Mouse (Mus musculus): ENCODE data around the gene Smtnl2.
"Not testable (repeated sequence)": the region's sequence is repeated elsewhere in the genome, so short reads cannot be mapped to it uniquely, and the experiment has no call there.

Gene Smtnl2

DNA sequence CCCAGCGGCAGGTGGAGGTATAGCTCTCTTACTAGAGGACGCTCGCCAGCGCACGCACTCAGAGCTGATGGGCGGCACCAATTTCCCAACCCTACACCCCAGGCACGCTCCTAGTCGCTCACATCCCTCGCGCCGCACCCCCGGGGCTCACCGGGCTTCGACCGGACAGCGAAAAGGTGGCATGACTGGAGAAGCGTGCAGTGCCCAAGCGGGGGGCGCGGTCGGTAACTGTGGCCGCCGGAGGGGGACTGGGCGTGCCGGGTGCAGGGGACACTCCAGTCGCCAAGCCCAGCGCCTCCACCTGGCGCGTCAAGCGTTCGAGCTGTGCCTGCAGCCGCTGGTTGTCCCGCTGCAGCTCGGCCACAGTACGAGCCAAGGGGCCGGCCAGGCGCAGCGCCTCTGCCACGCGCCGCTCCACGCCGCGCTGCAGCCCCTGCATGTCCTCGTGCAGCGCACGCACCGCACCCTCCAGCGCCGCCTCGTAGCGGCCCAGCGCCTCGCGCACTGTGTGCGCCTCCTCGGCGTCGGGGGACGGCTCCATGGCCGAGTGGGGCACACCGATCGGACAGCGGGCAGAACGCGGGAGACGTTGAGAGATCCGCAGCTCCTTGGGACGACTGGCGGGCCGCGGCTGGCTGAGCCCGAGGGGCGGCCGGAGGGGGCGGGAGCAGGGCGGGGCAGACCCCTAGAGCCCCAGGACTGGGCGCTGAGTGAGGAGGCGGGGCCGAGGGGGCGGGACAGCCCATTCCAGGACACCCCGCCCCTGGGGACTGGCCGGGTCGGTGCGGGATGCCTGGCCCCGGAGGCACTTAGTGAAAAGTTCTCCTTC is at the start of gene Smtnl2:
TSS of gene Smtnl2 (minus strand) at position 621 of the 829 bp plus-strand sequence.
- peak; percentile 58 to 68 for DNase-seq (ENCODE audit: low spot score in 2 of 2)

GRCm38 (mm10) chr11:72458502-72458901 is 47.0 kb upstream of the Smtnl2 start:
- no peak for DNase-seq (ENCODE audit: low spot score in 2 of 2)

DNA sequence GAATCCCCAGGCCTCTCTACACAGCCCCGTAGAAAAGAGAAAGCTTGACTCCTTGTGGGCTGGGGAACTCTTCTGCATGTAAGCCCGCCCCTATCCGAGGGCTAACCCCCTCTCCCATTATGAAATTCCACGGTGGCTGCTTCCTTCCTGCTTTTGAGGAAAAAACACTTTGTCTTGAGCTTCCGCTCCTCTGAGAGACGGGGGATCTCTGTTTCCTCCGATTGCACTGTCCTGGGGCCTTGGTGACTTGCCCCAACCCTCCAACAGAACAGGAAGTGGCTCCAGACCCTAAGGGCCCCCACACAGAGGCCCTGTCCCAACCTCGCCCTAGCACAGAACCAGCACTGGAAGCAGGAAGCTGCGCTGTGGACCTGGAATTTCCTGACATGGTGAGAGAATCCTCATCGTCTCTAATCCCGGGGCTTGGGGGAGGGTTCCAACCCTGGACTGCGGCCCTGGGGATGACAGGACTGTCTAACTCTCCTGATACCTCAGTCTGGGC is 46.5 kb upstream of the Smtnl2 start:
- DNase-seq (ENCODE audit: low spot score in 2 of 2), result no peak

DNA sequence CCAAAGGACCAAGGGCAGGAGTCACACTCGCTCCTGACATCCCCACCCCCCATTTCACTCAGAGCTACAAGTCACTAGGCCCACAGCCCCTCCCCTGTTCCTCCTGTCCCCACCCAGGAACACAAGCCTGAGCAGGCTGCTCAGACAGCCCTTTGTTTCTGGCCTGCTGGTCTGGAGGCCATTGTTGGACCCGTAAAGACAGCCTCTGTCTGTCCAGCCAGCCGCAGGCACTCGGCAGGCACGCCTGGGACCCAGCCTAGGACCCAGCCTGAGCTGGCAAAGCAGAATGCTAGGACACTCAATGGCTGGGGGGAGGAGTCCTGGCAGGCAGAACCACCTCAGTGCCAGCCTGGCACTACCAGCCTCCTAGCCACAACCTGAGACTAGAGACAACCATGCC is 44.2 kb upstream of the Smtnl2 start:
- DNase-seq (ENCODE audit: low spot score in 2 of 2), result peak; percentile 68 to 74

GRCm38 (mm10) chr11:72453105-72453953 is 41.8 kb upstream of the Smtnl2 start:
- no peak for DNase-seq (ENCODE audit: low spot score in 2 of 2)

DNA sequence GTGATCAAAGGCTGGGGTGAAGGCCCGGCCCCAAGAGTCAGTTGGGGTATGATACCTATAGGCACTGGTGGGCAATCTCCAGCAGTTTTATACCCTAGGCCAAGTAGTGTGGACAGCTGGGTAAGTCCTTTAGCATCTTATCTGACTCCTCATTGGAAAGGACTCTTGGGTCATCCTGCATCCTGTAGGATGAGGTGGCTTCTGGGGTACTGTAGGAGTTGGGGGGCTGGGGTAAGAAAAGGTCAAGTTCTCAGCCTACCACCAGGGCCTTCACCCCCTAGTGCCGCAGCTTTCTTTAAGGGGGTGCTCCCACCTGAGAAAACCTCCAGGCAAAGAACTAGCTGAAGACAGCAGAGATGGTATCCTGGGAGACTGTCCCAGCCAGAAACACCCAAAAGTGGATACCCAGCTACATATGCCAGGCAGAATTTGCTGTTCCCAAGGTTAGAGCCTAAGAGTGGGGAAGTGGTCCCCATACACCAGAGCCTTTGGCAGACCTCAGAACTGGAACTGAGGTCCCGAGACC is 40.7 kb upstream of the Smtnl2 start:
- no peak for DNase-seq (ENCODE audit: low spot score in 2 of 2)

DNA sequence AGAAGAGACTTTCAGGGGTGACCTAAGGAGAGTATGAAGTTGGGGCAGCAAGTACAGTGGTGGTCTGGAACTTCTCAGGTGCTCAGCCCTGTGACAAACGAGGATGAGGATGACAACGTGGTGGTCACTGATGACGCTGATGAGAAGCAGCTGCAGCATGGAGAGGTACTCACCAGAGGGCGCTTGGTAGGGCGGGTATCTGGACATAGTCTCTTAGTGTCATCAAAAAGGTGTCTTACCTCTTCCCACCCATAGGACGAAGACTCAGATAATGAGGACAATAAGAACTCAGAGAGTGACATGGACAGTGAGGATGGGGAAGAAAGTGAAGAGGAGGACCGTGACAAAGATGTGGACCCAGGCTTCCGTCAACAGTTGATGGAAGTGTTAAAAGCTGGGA is 36.0 kb upstream of the Smtnl2 start:
- no peak for DNase-seq (ENCODE audit: low spot score in 2 of 2)

DNA sequence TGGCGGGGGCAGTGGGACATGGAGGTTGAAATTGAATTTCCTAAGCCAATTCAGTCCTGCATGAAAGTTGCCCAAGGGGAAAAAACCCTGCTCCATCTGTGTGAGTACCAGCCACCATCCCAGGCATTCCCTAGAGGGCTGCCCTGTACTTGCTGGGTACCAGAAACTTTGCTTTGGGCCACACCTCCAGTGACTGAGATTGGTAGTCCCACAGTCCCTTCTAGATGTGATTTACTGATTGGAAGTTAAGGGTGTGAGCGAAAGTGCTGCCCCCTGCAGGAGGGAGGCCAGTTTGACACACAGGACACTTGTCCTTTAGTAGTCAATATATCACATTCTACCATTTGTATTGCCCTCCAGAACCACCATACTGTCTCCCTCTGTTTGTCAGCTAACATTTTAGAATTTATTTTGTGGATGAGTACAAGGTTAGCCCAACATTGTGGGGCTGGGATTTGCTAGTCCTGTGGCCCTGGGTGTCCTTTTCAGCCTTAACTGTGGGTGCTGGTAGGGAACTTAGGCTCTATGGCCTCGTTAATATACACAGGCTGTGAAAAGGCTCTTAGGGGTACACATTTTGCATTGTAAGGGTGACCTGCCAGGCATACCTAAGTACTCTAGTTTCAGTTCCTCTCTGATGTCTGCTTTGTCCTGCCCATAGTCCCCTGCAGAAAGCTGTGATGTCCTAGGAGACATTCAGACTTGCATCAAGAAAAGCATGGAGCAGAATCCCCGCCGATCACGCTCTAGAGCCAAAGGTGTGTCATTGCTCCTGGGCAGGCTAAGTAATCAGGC is 35.0 kb upstream of the Smtnl2 start:
- peak in 1 of 2 experiments; percentile 24 for DNase-seq (ENCODE audit: low spot score in 2 of 2)

GRCm38 (mm10) chr11:72440965-72441664 is 29.6 kb upstream of the Smtnl2 start, which contains the start of gene Mybbp1a:
TSS of gene Mybbp1a (plus strand) at chr11:72441355.
- peak; percentile 98 to 99 for DNase-seq (ENCODE audit: low spot score in 2 of 2)

GRCm38 (mm10) chr11:72440597-72440964 is 29.1 kb upstream of the Smtnl2 start:
- peak in 1 of 2 experiments; percentile 32 for DNase-seq (ENCODE audit: low spot score in 2 of 2)

DNA sequence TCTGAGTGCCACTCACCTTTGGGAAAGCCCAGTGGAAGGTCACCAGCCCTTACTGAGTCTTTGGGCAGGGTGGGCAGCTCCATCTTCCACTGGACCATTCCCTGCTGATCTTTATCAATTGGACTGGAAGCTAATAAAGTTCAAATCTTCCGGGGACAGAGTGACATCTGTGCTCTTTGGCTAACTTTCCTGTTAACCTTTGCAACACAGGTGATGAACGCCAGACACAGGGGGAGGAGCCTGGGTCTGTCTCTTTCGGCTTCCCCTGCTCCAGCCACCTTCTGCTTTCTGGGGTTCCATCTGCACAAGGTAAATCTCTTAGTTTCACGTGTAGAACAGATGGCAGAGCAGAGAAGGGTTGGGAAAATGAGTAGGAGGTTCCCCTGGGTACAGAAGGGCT is 26.9 kb upstream of the Smtnl2 start:
- DNase-seq (ENCODE audit: low spot score in 2 of 2), result no peak

- DNase-seq (ENCODE audit: low spot score in 2 of 2), result peak in 1 of 2 experiments; percentile 35
Measured at GRCm38 (mm10) chr11:72436756-72437650, 25.5 kb upstream of the Smtnl2 start.

DNA sequence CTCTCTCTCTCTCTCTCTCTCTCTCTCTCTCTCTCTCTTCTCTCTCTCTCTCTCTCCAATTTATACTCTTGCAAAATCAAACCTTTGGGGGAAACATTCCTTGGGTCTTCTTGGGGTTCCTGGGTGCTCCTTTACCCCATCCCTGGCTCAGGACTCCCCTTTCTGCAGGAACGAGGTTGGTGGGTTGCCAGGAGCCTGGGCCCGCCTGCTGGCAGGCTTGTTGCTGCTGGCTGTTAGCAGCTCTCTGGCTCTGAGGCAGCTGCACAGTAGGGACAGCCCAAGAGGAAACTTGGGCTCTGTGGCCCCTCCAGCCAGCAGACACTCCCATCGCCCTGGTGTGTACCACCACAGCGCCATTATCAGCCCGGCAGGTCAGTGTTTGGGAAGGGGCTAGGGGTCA is 24.8 kb upstream of the Smtnl2 start:
- peak; percentile 70 to 76 for DNase-seq (ENCODE audit: low spot score in 2 of 2)

DNA sequence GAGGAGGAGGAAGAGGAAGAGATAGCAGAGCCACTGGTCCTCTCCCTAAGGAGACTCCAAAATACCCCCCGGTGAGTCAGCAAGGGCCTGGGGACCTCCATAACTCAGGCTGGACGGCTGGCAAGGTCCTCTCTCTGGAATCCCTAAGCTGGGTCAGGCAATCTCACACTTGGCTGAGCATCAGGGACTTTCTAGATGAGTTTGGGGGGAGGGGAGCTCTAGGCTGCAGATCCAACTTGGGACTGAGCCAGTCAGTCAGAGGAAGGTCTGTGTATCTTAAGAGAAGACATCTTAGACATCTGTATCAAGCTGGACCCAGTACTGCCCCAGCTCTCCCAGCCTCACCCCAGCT is 24.2 kb upstream of the Smtnl2 start:
- DNase-seq (ENCODE audit: low spot score in 2 of 2), result peak in 1 of 2 experiments; percentile 31

DNA sequence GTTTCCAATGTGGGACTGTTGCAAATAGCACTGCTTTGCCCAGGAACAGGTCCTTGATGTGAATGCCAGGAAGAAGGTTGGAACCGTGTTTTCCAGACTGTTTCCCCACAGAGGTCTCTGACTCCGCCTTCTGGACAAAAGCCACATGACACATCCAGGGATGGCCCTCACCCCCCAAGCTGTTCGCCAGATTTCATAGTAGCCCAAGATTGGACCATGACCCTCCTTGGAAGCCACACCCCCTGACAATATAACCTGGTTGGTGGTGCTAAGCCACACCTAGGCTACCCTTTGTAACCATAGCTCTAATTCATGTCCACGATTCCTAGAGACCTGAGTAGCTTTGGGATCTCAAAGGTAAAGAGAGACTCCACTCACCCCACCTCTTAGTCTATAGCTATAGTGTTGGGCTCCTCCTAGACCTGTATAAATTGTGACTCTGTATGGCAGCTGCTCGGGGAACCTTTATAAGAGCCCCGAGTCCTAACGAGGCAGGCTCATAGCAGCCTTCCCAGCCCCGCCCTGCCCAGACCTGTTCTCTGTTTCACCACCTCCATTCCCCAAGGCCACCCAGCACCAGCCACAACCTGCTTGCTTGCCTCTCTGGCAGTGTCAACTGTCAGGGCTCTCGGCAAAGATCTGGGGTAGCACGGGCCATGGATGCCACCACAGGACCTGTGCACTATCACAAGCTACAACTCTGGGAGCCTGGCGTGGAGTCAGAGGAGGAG is 23.6 kb upstream of the Smtnl2 start, which contains the start of gene Ggt6:
TSS of gene Ggt6 (plus strand) at position 564 of the 731 bp plus-strand sequence.
- DNase-seq (ENCODE audit: low spot score in 2 of 2), result no peak

DNA sequence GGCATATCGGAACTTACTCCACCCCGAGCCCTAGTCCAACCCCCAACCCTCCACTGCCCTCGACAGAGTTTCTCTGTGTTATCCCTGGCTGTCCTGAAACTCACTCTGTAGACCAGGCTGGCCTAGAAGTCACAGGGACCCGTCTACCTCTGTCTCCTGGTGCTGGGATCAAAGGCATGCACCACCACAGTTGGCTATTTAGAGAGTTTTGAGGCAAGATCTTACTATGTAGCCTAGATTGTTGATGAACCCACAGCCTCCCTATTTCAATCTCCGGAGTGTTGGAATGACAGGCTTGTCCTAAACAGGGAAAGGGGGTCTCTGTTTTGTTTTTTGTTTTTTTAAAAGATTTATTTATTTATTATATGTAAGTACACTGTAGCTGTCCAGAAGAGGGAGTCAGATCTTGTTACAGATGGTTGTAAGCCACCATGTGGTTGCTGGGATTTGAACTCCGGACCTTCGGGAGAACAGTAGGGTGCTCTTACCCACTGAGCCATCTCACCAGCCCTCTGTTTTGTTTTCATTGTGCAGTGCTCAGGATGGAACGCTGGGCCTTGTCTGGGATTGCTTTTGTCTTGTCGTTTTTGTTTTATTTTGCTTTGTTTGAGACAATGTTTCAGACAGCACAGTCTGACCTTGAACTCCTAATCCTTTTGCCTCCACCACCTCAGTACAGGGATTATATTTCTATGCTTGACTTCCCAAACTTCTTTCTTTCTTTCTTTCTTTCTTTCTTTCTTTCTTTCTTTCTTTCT is 19.0 kb upstream of the Smtnl2 start:
- DNase-seq (ENCODE audit: low spot score in 2 of 2), result not testable (repeated sequence)

- peak; percentile 85 for DNase-seq (ENCODE audit: low spot score in 2 of 2)
Measured at GRCm38 (mm10) chr11:72429288-72429690, 17.8 kb upstream of the Smtnl2 start.

DNA sequence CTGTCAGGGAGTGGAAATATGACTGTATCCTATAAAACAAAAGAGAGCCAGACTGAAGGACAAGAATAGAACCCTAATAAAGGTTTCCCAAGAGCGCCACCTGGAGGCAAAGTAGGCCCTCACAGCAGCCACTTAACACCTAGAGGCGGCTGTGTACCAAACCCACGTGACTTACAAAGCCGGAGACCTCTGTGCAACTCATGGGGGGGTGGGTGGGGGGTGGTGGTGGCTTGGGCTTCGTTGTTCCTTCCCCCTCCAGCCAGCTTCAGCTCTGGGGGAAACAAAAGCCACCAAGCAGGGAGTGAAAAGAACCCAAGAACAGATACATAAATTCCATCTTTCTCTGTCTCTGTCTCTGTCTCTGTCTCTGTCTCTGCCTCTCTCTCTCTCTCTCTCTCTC is 17.2 kb upstream of the Smtnl2 start:
- DNase-seq (ENCODE audit: low spot score in 2 of 2), result peak; percentile 77 to 86

Measured in right cerebral cortex, postnatal 10 days (tissue).